Mouse (Mus musculus) left cerebral cortex, adult 18-20 months (tissue): Measurements from ENCODE around the gene Htra3. TPM values are rescaled to one million over a fixed set of nuclear protein-coding genes. Genes with fewer than 3 reads are reported as not detected.

Experiments used
- DNase-seq, 2 experiments: peaks; one replicate each; pipeline ENCODE4 v3.0.0; 2021 to 2022; ENCODE audit warnings: low spot score in 2 of 2, mixed read lengths in 1 of 2
- total RNA-seq, 2 experiments: library from RNA; stranded (reverse); gene quantifications; 2 replicates each; pipeline ENCODE4 v1.2.3; 2021

The Htra3 gene
- total RNA-seq, 2 experiments from 2014 or later: 5.0 to 7.4 TPM

GRCm38 (mm10) chr5:35623831-35624230 is 55.8 kb downstream of the Htra3 start:
- DNase-seq: no peak

GRCm38 (mm10) chr5:35621114-35621513 is 58.5 kb downstream of the Htra3 start:
- no peak for DNase-seq

DNA sequence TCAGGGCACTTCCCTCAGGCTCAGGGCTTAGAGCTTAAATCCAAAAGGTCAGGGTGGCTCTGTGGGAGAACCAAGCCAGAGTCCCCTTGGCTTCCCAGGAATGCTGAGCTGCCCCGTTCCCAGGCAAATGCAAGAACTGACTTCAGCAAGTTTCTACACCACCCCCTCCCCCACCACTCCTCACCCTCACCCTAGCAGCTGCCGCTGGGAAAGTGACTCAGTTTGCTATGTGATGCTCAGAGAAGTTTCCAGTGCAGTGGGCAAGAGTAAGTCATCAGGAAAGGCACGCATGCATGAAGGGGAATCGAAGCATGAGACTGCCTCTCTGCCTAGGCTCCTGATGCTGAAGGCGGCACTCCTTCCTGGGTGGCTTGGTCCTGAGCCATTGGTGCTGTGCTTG is 62.6 kb downstream of the Htra3 start:
- DNase-seq: no peak

DNA sequence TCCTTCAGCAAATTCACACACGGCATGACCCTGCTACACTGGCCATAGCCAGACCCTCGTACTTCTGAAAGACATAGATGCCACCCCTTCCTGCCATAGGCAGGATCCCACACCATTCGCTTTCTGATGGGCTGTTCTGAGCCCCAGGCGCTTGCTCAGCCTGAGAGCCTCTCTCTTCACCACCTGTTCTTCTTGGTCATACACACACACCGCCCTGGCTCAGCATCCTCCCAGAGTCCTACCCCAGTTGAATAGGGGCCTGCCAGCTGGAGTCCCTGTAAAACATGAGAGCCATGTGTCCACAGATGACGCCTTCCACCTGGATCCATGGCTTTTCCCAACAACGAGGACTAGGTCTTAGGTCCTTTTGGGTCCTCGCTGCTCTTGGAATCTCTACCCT is 66.9 kb downstream of the Htra3 start:
- no peak for DNase-seq

- DNase-seq: no peak
Observed at GRCm38 (mm10) chr5:35611900-35612299, 67.7 kb downstream of the Htra3 start.

DNA sequence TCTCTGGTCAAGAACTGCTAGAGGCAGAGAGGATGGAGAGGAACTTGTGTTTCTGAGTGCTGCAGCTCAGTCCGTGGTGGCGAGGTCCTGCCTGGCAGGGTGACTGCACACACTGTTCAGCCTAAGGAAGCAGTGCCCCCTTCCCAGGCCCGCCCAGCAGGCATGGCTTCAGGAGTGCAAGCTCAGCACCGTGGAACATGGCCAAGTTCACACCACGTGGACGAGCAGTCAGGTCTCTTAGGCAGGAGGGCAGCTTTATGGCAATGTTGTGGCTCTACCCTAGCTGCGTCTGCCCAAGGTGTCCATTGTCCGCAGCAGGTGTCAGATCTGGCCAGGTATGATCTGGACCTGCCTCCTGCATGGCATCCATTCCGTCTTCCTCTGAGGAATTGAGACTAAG is 68.4 kb downstream of the Htra3 start:
- DNase-seq: no peak

- no peak for DNase-seq
Observed at GRCm38 (mm10) chr5:35610381-35610780, 69.2 kb downstream of the Htra3 start.

GRCm38 (mm10) chr5:35609971-35610370 is 69.6 kb downstream of the Htra3 start:
- no peak for DNase-seq

GRCm38 (mm10) chr5:35609381-35609780 is 70.2 kb downstream of the Htra3 start:
- DNase-seq: no peak

GRCm38 (mm10) chr5:35608559-35608958 is 71.0 kb downstream of the Htra3 start:
- no peak for DNase-seq

DNA sequence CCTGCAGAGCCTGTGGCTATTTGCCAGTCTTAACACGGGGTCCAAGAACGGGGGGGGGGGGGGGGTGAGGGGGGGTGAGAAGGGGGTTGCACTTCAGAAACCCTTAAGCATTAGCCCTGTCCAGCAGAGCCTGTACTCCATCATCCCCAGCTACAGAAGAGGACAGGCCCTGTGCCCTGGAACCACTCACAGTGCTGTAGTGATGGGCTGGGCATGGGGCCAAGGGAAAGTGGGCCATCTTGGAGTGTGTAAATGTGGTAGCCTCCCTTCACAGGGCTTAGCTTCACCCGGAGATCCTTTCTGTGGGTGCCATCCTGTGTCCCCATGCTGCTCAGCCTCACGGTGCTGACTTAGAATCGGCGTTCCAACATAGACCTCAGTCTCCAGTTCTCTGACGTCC is 71.8 kb downstream of the Htra3 start:
- DNase-seq: peak in 1 of 2 experiments; percentile 13

DNA sequence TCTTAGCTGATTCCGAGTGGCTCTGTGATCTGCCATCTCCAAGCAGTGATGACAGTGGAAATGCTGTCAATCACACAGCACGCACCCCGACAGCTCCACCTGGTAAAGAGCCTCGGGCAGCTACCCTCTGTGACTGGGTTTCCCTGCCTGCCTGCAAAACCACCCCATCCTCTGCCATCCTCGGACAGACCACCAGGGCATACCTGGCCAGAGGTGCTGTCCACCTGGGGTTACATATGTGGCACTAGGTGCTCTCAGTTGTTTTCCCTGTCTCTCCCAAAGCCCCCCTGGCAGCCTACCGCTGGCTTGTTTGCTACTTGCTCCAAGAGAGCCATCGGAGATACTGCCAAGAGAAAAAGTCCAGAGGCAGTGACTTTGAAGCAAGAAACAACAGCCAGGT is 72.8 kb downstream of the Htra3 start:
- DNase-seq: no peak

- DNase-seq: no peak
Observed at GRCm38 (mm10) chr5:35605355-35605754, 74.2 kb downstream of the Htra3 start.

Other genes with a start within 250 kb of the Htra3 start
- under 1 TPM; 0.14 to 0.93 TPM for gene Cpz, start 154.1 kb downstream of the Htra3 start, total RNA-seq
- 1 to 10 TPM; 9.0 to 9.7 TPM for gene Trmt44, start 104.7 kb downstream of the Htra3 start, total RNA-seq
- 10 to 100 TPM; 30.1 to 33.1 TPM for gene Acox3, start 96.7 kb downstream of the Htra3 start, total RNA-seq
- gene Sh3tc1, start 60.2 kb upstream of the Htra3 start, total RNA-seq: 1 to 10 TPM; 2.4 to 2.6 TPM
- gene Ablim2, start 78.1 kb upstream of the Htra3 start, total RNA-seq: 100 to 1,000 TPM; 168 to 215 TPM
- 10 to 100 TPM; 28.3 to 29.1 TPM for gene Afap1, start 213.5 kb upstream of the Htra3 start, total RNA-seq